Mouse (Mus musculus): ENCODE measurements around the gene Ppard. TPM values are rescaled to one million over a fixed set of nuclear protein-coding genes. Genes with fewer than 3 reads are reported as not detected.
A peak's percentile ranks its signal among the peaks of the same experiment; 100 is the strongest.
"Not testable (repeated sequence)": the region's sequence is repeated elsewhere in the genome, so short reads cannot be mapped to it uniquely, and the experiment has no call there.

Gene Ppard
- total and polyA plus RNA-seq, 2 experiments from 2014 or later, result 1.5 to 7.7 TPM

DNA sequence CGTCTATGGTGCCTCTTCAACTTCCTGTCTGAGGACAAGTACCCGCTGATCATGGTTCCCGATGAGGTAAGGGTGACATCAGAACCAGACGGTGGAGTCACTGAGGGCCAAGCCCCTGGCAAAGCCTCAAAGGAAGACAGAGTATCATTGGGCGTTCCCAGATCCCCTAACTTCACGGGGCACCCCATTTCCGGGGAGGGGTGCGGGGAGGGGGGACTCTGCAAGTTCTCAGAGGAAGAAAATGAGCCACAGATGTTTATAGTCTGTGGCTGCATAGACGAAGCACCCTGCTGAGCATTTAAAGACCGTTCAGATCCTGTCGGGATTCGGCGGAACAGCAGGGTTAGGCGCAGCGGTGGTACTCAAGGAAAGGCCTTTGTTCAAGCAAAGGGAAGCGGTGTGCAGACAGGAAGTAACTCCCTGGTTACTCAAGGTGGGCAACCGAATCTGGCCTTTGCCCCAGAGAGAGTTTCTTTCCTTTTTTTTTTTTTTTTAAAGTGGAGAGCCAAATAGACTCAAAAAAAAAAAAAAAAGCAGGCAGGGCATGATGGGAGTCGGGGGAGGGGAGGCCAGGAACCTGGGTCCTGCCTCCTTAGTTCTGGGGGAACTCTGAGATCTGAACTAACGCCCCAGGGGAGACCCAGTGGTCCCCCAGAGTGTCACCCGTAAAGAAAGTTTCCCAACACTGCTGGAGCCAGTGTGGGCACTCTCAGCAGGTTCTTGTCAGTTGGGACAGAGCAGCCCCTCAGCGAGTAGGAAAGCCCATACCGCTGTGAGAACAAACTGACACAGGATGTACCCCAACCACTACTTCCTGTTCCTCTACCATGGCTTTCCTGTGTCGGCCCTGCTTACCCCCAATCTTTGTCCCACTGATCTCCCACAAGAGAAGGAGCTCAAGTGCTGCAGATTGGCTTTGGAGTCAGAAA, 14.5 kb upstream of the Ppard start:
- Histone ChIP-seq H3K4me3 (ENCODE audit: low read depth, low read length) (no peak overlapping the region), H3K4me2 (ENCODE audit: low read depth, low read length, poor library complexity, severe bottlenecking) (no peak overlapping the region), H3K9me3 (ENCODE audit: low read length) (no peaks in the 10 kb centered on the region), H3K27ac (ENCODE audit: low read depth, low read length) (no peak overlapping the region), H3K27me3 (ENCODE audit: insufficient read depth, low read length) (peaks cover 8% of the 10 kb centered on the region; the same call in 1 of the 2 replicates), H3K4me1 (ENCODE audit: insufficient read depth, low read length) (no peaks in the 10 kb centered on the region), H3K9ac (replicated peaks; ENCODE audit: low read length, poor library complexity, severe bottlenecking) (no peak overlapping the region), H3K36me3 (ENCODE audit: insufficient read depth, low read length) (no peaks in the 10 kb centered on the region)
- no peak for TF ChIP-seq CTCF (IDR thresholded peaks at IDR 0.05)
- ATAC-seq (ENCODE audit: low FRiP score) (no peak), DNase-seq (ENCODE audit: low spot score) (no peak)
- WGBS, result 28% methylated on average over 23 of the region's 23 CpGs

DNA sequence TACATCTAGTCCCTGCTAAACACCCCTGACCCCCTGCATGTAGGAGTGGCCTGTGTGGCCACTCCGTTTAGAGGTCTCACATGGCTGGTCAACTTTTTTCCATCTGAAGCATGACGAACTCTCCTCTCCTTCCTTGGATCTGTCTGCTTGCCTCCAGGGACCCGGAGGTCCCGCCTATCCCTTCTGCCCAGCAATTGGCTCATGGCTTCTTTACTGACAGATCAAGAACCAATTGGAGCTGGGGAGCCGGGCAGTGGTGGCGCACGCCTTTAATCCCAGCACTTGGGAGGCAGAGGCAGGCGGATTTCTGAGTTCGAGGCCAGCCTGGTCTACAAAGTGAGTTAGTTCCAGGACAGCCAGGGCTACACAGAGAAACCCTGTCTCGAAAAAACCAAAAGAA, 10.0 kb upstream of the Ppard start:
- not testable (repeated sequence) for H3K4me3 ChIP-seq (ENCODE audit: low read depth, low read length); H3K9me3 ChIP-seq (ENCODE audit: low read length); H3K27me3 ChIP-seq (ENCODE audit: insufficient read depth, low read length); H3K4me2 ChIP-seq (ENCODE audit: low read depth, low read length, poor library complexity, severe bottlenecking); ATAC-seq (ENCODE audit: low FRiP score); H3K27ac ChIP-seq (ENCODE audit: low read depth, low read length); DNase-seq (ENCODE audit: low spot score); H3K36me3 ChIP-seq (ENCODE audit: insufficient read depth, low read length); H3K9ac ChIP-seq (replicated peaks; ENCODE audit: low read length, poor library complexity, severe bottlenecking); H3K4me1 ChIP-seq (ENCODE audit: insufficient read depth, low read length)
- 93% methylated on average over 10 of the region's 10 CpGs for WGBS

DNA sequence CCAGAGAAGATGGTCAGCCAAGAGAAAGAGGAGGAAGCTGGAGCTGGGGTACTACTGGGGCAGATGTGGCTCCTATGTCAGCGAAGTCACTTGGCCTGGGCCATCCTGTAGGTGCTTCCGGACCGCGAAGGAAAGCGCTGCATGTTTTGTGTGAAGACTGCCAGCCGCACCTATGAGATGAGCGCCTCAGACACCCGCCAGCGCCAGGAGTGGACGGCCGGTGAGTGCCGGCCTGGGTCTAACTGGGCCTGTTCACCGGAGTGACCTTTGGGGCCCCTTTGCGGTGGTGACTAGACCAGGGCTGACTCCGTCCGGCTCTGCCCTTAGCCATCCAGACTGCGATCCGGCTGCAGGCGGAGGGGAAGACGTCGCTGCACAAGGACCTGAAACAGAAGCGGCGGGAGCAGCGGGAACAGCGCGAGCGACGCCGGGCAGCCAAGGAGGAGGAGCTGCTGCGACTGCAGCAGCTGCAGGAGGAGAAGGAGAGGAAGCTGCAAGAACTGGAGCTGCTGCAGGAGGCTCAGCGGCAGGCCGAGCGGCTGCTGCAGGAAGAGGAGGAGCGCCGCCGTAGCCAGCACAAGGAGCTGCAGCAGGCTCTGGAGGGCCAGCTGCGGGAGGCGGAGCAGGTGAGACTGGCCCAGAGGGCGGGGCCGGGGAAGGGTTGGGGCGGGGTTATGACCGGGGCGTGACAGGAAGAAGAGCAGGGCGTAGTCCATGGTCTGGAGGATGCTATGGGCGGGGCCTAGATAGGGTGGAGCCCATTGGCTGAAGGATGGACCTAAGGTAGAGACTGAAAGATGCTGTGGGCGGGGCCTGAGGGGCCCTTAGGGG, 8.7 kb upstream of the Ppard start:
- under 1% methylated on average over 46 of the region's 46 CpGs for WGBS
- H3K4me3 ChIP-seq (ENCODE audit: low read depth, low read length), result peak overlapping the region; percentile 52
- H3K9me3 ChIP-seq (ENCODE audit: low read length), result no peaks in the 10 kb centered on the region
- H3K27ac ChIP-seq (ENCODE audit: low read depth, low read length), result peak overlapping the region; percentile 89
- no peaks in the 10 kb centered on the region for H3K36me3 ChIP-seq (ENCODE audit: insufficient read depth, low read length)
- no peaks in the 10 kb centered on the region for H3K27me3 ChIP-seq (ENCODE audit: insufficient read depth, low read length)
- peak; percentile 88 for DNase-seq (ENCODE audit: low spot score)
- TF ChIP-seq CTCF (IDR thresholded peaks at IDR 0.05), result peak; percentile 41
- H3K4me2 ChIP-seq (ENCODE audit: low read depth, low read length, poor library complexity, severe bottlenecking), result peak overlapping the region; percentile 92
- peak overlapping the region; percentile 82 for H3K9ac ChIP-seq (replicated peaks; ENCODE audit: low read length, poor library complexity, severe bottlenecking)
- peak; percentile 79 for ATAC-seq (ENCODE audit: low FRiP score)
- no peaks in the 10 kb centered on the region; the same call in 1 of the 2 replicates for H3K4me1 ChIP-seq (ENCODE audit: insufficient read depth, low read length)

DNA sequence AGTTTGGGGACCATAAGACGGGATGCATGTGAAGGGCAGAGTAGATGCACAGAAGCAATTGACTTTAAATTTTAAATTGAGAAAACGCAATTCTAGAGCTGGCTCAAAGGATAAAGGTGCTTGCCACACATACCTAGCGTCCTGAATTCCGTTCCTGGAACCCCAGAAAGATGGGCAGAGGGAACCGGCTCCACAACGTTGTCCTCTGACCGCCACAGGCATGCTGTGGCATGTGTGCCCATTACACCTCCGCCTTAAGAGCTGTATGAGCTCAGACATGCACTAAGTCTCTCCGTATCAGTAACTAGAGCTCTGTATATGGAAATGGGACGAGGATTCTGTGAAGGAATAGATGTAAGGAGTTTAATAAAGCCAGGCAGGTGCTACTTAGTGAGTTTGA, 7.9 kb upstream of the Ppard start:
- DNase-seq (ENCODE audit: low spot score), result no peak
- no peak overlapping the region for H3K4me3 ChIP-seq (ENCODE audit: low read depth, low read length)
- H3K4me1 ChIP-seq (ENCODE audit: insufficient read depth, low read length), result no peaks in the 10 kb centered on the region; the same call in 1 of the 2 replicates
- WGBS, result 89% methylated on average over 10 of the region's 10 CpGs
- H3K9ac ChIP-seq (replicated peaks; ENCODE audit: low read length, poor library complexity, severe bottlenecking), result no peak overlapping the region
- peak overlapping the region; percentile 89; the same call in 1 of the 2 replicates for H3K27ac ChIP-seq (ENCODE audit: low read depth, low read length)
- ATAC-seq (ENCODE audit: low FRiP score), result no peak
- no peak for TF ChIP-seq CTCF (IDR thresholded peaks at IDR 0.05)
- no peaks in the 10 kb centered on the region for H3K27me3 ChIP-seq (ENCODE audit: insufficient read depth, low read length)
- H3K4me2 ChIP-seq (ENCODE audit: low read depth, low read length, poor library complexity, severe bottlenecking), result no peak overlapping the region
- no peaks in the 10 kb centered on the region for H3K36me3 ChIP-seq (ENCODE audit: insufficient read depth, low read length)
- H3K9me3 ChIP-seq (ENCODE audit: low read length), result no peaks in the 10 kb centered on the region

DNA sequence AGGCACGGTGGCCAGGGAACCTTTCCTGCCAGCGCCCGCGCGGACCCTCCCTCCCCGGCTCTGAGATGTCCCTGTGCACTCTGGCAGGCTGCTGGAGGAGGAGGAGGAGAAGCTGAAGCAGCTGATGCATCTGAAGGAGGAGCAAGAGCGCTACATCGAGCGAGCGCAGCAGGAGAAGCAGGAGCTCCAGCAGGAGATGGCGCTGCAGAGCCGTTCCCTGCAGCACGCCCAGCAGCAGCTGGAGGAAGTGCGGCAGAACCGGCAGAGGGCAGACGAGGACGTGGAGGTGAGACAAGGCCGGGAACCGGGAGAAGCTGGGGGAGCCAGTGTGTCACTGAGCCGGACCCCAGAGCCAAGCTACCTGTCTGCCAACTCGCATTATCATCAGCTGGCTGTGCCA, 6.5 kb upstream of the Ppard start:
- Histone ChIP-seq H3K4me2 (ENCODE audit: low read depth, low read length, poor library complexity, severe bottlenecking) (peak overlapping the region; percentile 51), H3K27ac (ENCODE audit: low read depth, low read length) (peak overlapping the region; percentile 51; the same call in 1 of the 2 replicates), H3K36me3 (ENCODE audit: insufficient read depth, low read length) (no peaks in the 10 kb centered on the region), H3K9me3 (ENCODE audit: low read length) (no peaks in the 10 kb centered on the region), H3K4me3 (ENCODE audit: low read depth, low read length) (peak overlapping the region; percentile 22), H3K4me1 (ENCODE audit: insufficient read depth, low read length) (no peaks in the 10 kb centered on the region; the same call in 1 of the 2 replicates), H3K9ac (replicated peaks; ENCODE audit: low read length, poor library complexity, severe bottlenecking) (0 out of 2 replicates have a peak overlapping the region, but pooled peaks have one; percentile 39), H3K27me3 (ENCODE audit: insufficient read depth, low read length) (no peaks in the 10 kb centered on the region)
- ATAC-seq (ENCODE audit: low FRiP score), result 0 out of 2 replicates have a peak, but pooled peaks have one; percentile 62
- WGBS, result 6% methylated on average over 21 of the region's 21 CpGs
- TF ChIP-seq CTCF (IDR thresholded peaks at IDR 0.05), result peak; percentile 99
- peak; percentile 92 for DNase-seq (ENCODE audit: low spot score)

Measured in midbrain, postnatal 0 days (tissue).